Mouse (Mus musculus): Measurements from ENCODE around the gene Mipol1.

- TF ChIP-seq CTCF (conservative IDR thresholded peaks at IDR 0.05 in 1 of 2, IDR thresholded peaks at IDR 0.05 in 1 of 2; ENCODE audit: low read depth in 2 of 2, low read length in 2 of 2) = peak in 1 of 2 experiments; percentile 51; a peak in 2 of 4 replicates
- no peak for TF ChIP-seq SMC3 (IDR thresholded peaks at IDR 0.05; ENCODE audit: low read depth, low read length)
- no peak; the same call in none of the 2 replicates for TF ChIP-seq RAD21 (IDR thresholded peaks at IDR 0.05; ENCODE audit: low read depth, low read length)
- no peak for TF ChIP-seq USF1 (IDR thresholded peaks at IDR 0.05; ENCODE audit: low read depth, low read length)
Observed at GRCm38 (mm10) chr12:57231085-57231875, 1.1 kb downstream of the Mipol1 start.
